Mouse (Mus musculus) kidney, adult 18-20 months (tissue): Measurements from ENCODE around the gene 2010111I01Rik.

Experiments used
- DNase-seq: peaks from one replicate; pipeline ENCODE4 v3.0.0; 2021

The 2010111I01Rik gene

DNA sequence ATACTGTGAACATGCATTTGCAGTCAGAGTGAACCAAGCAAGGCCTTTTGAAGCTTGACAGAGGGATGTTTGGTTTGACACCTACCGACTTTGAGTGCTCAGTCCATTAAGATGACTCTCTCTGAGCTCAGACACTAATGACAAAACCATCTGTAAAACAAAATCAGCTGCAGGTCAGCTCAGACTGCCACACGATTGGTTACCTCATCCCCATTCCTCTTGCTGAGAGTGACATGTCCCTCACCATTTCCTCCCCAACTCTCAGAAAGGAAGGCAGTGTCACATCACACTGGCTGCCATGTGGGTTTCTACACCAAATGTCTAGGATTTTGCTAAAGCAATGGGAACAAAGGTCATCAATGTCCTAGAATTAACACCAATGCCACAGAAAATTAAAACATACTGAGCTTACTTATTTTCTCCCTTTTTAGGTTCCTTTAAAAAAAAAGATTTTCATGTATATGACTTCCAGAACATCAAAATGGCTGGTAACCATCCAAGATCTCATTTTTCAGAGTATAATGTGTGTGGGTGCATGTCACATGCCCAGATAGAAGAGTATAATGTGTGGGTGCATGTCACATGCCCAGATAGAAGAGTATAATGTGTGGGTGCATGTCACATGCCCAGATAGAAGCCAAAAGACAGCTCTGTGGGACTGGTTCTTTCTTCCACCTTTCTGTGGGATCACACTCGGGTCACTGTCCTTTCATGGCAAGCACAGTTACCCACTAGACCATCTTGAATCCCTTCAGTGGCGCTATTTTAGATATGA is 395.6 kb downstream of the 2010111I01Rik start:
- no peak for DNase-seq

GRCm38 (mm10) chr13:63361755-63362154 is 397.1 kb downstream of the 2010111I01Rik start:
- DNase-seq = no peak

DNA sequence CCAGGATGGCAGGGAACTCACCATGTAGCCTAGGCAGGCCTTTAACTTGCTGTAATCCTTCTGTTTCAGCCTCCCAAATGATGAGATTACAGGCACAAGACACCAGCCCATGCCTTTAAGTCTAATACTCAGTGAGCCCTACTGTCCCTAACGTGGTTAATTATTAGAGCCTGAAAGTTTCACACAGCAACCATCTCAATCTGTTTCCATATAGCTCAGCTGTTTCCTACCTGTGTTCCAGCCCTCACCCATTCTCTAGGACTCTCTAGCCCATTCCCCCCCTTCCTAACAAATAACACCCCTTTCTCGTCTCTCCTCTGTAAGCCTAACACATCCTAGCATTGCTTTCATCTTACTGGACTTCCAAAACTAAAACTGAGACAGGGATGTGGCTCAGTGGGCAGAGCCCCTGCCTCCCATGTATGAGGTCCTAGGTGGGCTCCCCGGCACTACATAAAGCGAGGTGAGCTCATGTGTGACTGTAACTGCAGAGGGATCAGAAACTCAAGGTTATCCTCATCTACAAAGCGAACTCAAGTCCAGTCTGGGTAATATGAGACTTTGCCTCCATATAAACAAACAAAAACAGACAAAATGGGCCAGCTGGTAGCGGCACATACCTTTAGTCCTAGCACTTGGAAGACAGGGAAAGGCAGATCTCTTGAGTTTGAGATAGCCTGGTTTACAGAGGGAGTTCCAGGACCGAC is 408.9 kb downstream of the 2010111I01Rik start:
- peak; percentile 13 for DNase-seq
